Mouse (Mus musculus) G1E (cell line): ENCODE data around the gene Ing5.

Experiments used
- CTCF ChIP-seq: IDR thresholded peaks from 2 replicates; pipeline ENCODE4 v1.5.1; 2012; ENCODE audit warnings: low read depth, low read length, inconsistent platforms, mixed read lengths
- GATA1 ChIP-seq: IDR thresholded peaks from 2 replicates; pipeline ENCODE4 v1.6.1; 2012; ENCODE audit warnings: borderline replicate concordance, low read length, inconsistent platforms, mixed read lengths
- POLR2AphosphoS5 ChIP-seq: IDR thresholded peaks from 2 replicates; pipeline ENCODE4 v1.6.1; 2012; ENCODE audit warnings: low read depth, low read length, inconsistent platforms; ENCODE audit not compliant: insufficient replicate concordance
- TAL1 ChIP-seq: conservative IDR thresholded peaks from 2 replicates; pipeline ENCODE4 v1.6.1; 2012; ENCODE audit warnings: low read depth, low read length, inconsistent platforms, mixed read lengths

- TF ChIP-seq CTCF (no peak), GATA1 (no peak), TAL1 (no peak), POLR2AphosphoS5 (no peak)
Measured at GRCm38 (mm10) chr1:93835211-93835610, 31.4 kb downstream of the Ing5 start.
